8 mouse cellular contexts compared by ENCODE assay signal in genomic region chr11:102741129-102741950, GRCm38 (mm10). TPM values are rescaled to one million over a fixed set of nuclear protein-coding genes. Genes with fewer than 3 reads are reported as not detected.
DNase-seq lines count a peak whose midpoint lies in the region; ATAC-seq lines count a peak whose summit lies in the region.

No protein-coding gene starts in this region.

- no peak for ATAC-seq in embryonic facial prominence, embryonic 14.5 days (ENCODE audit: low read depth)

- H3K9me3 ChIP-seq in embryonic facial prominence, embryonic 14.5 days (ENCODE audit: control insufficient read depth, low read length), result no peaks in the 10 kb centered on the region

- intact Hi-C loops in heart, postnatal 14 days (cut with DNase I), result no loop called here

- H3K9ac ChIP-seq in embryonic facial prominence, embryonic 14.5 days (ENCODE audit: low read depth, low read length), result peak overlapping the region; percentile 21

- H3K4me1 ChIP-seq in embryonic facial prominence, embryonic 14.5 days (ENCODE audit: control insufficient read depth, insufficient read depth, low read length), result peaks cover 3% of the 10 kb centered on the region; the same call in 1 of the 2 replicates

- H3K36me3 ChIP-seq in embryonic facial prominence, embryonic 14.5 days (ENCODE audit: control insufficient read depth, insufficient read depth, low read length), result no peaks in the 10 kb centered on the region

- H3K4me2 ChIP-seq in embryonic facial prominence, embryonic 14.5 days (ENCODE audit: low read depth, low read length), result peak overlapping the region; percentile 13; the same call in 1 of the 2 replicates

- no peak overlapping the region for H3K4me3 ChIP-seq in embryonic facial prominence, embryonic 14.5 days (ENCODE audit: low read depth, low read length)

- DNase-seq in gastrocnemius, adult 18-20 months (ENCODE audit: low spot score), result peak; percentile 24
- no peak for DNase-seq in gastrocnemius, postnatal 4 days (ENCODE audit: low spot score in 2 of 2)
- DNase-seq in MN1 (ENCODE audit: low spot score), result peak; percentile 20
- DNase-seq in embryonic facial prominence, embryonic 14.5 days (ENCODE audit: low spot score), result peak; percentile 45
- peak; percentile 44 to 51 for DNase-seq in heart, postnatal 14 days
- peak; percentile 18 for DNase-seq in liver
- peak; percentile 59 for DNase-seq in thymus, postnatal 14 days
- no peak for DNase-seq in right cerebral cortex, postnatal 25 days

- 16% methylated on average over 21 of the region's 22 CpGs for WGBS in embryonic facial prominence, embryonic 14.5 days

- no peaks in the 10 kb centered on the region for H3K27me3 ChIP-seq in embryonic facial prominence, embryonic 14.5 days (replicated peaks; ENCODE audit: control insufficient read depth, insufficient read depth, low read length)

- no peak overlapping the region for H3K27ac ChIP-seq in embryonic facial prominence, embryonic 14.5 days (replicated peaks; ENCODE audit: low read depth, low read length)

RNA-seq across cellular contexts. Expression of gene Adam11, which starts 19.9 kb away (rescaled TPM):
- total RNA-seq in gastrocnemius, adult 18-20 months (2021), result under 1 TPM; 0.31 to 0.41 TPM
- 1 to 10 TPM; 2.5 to 2.6 TPM for total RNA-seq in gastrocnemius, postnatal 4 days (2021)
- polyA plus RNA-seq in embryonic facial prominence, embryonic 14.5 days (2014; fragmentation: Nextera tagmentation; extraction: Ambion mirVana), result 8.1 and 9.3 TPM in 2 replicates
- total RNA-seq in heart, postnatal 14 days (2021), result 1 to 10 TPM; 4.0 to 4.4 TPM

RNA-seq across cellular contexts. Expression of gene Ccdc43, which starts 43.8 kb away (rescaled TPM):
- total RNA-seq in gastrocnemius, adult 18-20 months (2021), result 10 to 100 TPM; 74.4 to 79.7 TPM
- 10 to 100 TPM; 75.7 to 84.0 TPM for total RNA-seq in gastrocnemius, postnatal 4 days (2021)
- polyA plus RNA-seq in embryonic facial prominence, embryonic 14.5 days (2014; fragmentation: Nextera tagmentation; extraction: Ambion mirVana), result 41.1 and 47.9 TPM in 2 replicates
- total RNA-seq in heart, postnatal 14 days (2021), result 10 to 100 TPM; 16.0 to 18.5 TPM

Comparison
In these comparisons a context has a peak if more than half of its experiments do, and no peak if none do; other contexts are left out.
1. DNase-seq: peak in gastrocnemius, adult 18-20 months (single experiment), MN1 (single experiment), embryonic facial prominence, embryonic 14.5 days (single experiment), heart, postnatal 14 days (2 of 2), liver (single experiment) and thymus, postnatal 14 days (single experiment); none in gastrocnemius, postnatal 4 days (0 of 2) and right cerebral cortex, postnatal 25 days (single experiment).